ENCODE assay signal across 24 mouse cellular contexts in the genomic region with DNA sequence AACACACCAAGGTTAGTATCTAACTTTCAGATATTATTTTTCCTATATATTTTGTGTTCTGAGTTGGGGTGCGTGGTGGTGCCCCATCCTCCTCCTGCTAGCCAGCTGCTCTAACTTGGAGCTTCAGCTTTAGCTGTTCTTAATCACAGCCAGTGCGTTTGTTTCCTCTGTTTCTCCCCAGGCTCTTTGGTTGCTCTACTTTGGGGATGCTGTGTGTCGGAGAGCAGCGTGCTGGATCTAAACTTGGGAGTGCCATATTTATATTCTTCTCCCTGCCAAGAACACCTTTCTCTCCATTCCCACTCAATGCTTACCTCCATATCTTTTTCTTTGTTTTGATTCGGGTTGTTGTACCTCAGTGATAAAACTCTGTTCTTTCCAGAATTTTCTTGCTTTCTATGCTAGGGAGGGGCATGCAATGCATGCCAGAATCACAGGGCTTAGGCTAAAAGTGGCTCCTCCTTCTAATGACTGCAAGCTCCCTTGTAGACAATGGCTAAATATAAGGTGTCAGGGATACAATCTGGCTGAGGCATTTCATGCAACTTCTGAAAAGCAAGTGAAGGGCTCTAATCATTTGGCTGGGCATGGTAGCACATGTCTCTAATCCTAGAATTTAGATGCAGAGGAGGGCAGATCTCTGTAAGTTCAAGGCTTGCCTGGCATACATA.
"Had no signal": no experiment of that assay in that cellular context is flagged by ENCODE, and none has a peak within 500 bp of the region (broad histone marks: within the 10 kb centered on the region; RNA-seq: fewer than 3 reads in every experiment).

No protein-coding gene starts in this region.

- H3K4me3 ChIP-seq: gastrocnemius, adult 2 months; heart, adult 2 months; heart, embryonic 13.5 days; heart, embryonic 15.5 days; hindbrain, embryonic 13.5 days; hindbrain, embryonic 15.5 days; kidney, embryonic 15.5 days; layer of hippocampus, adult 2 months; limb, embryonic 10.5 days; limb, embryonic 12.5 days had no signal

- H3K27ac ChIP-seq: gastrocnemius, adult 2 months; heart, adult 2 months; heart, embryonic 13.5 days; heart, embryonic 15.5 days; hindbrain, embryonic 13.5 days; hindbrain, embryonic 15.5 days; hindbrain, postnatal 0 days; kidney, embryonic 15.5 days; kidney, postnatal 0 days; layer of hippocampus, adult 2 months; limb, embryonic 10.5 days; limb, embryonic 12.5 days had no signal

- ATAC-seq: forebrain, embryonic 16.5 days; hindbrain, postnatal 0 days; intestine, embryonic 16.5 days had no signal

- DNase-seq: gastrocnemius, adult 2 months; gastrocnemius, postnatal 14 days; gastrocnemius, postnatal 36 days; heart, adult 2 months; heart, postnatal 14 days; heart, postnatal 36 days; kidney, adult 11 months; kidney, adult 2 months; kidney, adult 9 months; kidney, postnatal 14 days; kidney, postnatal 36 days; liver had no signal
